16 mouse cellular contexts compared by ENCODE assay signal in genomic region chr7:118747891-118748672, GRCm38 (mm10). TPM values are rescaled to one million over a fixed set of nuclear protein-coding genes. Genes with fewer than 3 reads are reported as not detected.
DNase-seq lines count a peak whose midpoint lies in the region; ATAC-seq and TF ChIP-seq lines count a peak whose summit lies in the region.
"Had no signal": no experiment of that assay in that cellular context is flagged by ENCODE, and none has a peak within 500 bp of the region (broad histone marks: within the 10 kb centered on the region; RNA-seq: fewer than 3 reads in every experiment).

No protein-coding gene starts in this region.

- H3K4me3 ChIP-seq in hindbrain, embryonic 14.5 days (replicated peaks; ENCODE audit: low read length): no peak overlapping the region
- no peak overlapping the region for H3K4me3 ChIP-seq in hindbrain, embryonic 10.5 days
- no peak overlapping the region for H3K4me3 ChIP-seq in midbrain, embryonic 16.5 days (ENCODE audit: low read depth, low read length)
- H3K4me3 ChIP-seq in midbrain, embryonic 11.5 days (ENCODE audit: low read depth, low read length): no peak overlapping the region
- no peak overlapping the region for H3K4me3 ChIP-seq in olfactory bulb, adult 2 months (ENCODE audit: insufficient read depth, low read depth, low read length)
- H3K4me3 ChIP-seq in heart, embryonic 11.5 days (ENCODE audit: low read depth, low read length): no peak overlapping the region
- H3K4me3 ChIP-seq: kidney, embryonic 15.5 days; neural tube, embryonic 13.5 days had no signal

- ATAC-seq in hindbrain, embryonic 14.5 days (ENCODE audit: low FRiP score): peak; percentile 64; the same call in 1 of the 2 replicates
- ATAC-seq in midbrain, embryonic 16.5 days: peak; percentile 81
- no peak for ATAC-seq in midbrain, embryonic 11.5 days (ENCODE audit: low FRiP score)
- no peak for ATAC-seq in heart, embryonic 11.5 days (replicated peaks; ENCODE audit: insufficient number of reproducible peaks, low FRiP score, low TSS enrichment)
- no peak for ATAC-seq in megakaryocyte progenitor cell, adult 5-6 weeks (replicated peaks; ENCODE audit: poor library complexity)

- no peaks in the 10 kb centered on the region for H3K27me3 ChIP-seq in hindbrain, embryonic 14.5 days (ENCODE audit: control insufficient read depth, insufficient read depth, low read length)
- H3K27me3 ChIP-seq in hindbrain, embryonic 10.5 days (ENCODE audit: insufficient read depth, poor library complexity, severe bottlenecking): no peaks in the 10 kb centered on the region
- H3K27me3 ChIP-seq in midbrain, embryonic 16.5 days (ENCODE audit: control insufficient read depth, insufficient read depth, low read depth, low read length): no peaks in the 10 kb centered on the region
- H3K27me3 ChIP-seq in midbrain, embryonic 11.5 days (ENCODE audit: control insufficient read depth, insufficient read depth, low read length): no peaks in the 10 kb centered on the region
- H3K27me3 ChIP-seq in heart, embryonic 11.5 days (ENCODE audit: control insufficient read depth, insufficient read depth, low read length): no peaks in the 10 kb centered on the region
- H3K27me3 ChIP-seq: kidney, embryonic 15.5 days; neural tube, embryonic 13.5 days had no signal

- DNase-seq in hindbrain, embryonic 14.5 days (ENCODE audit: low spot score): no peak
- no peak for DNase-seq in hindbrain, embryonic 10.5 days (ENCODE audit: low spot score)
- no peak for DNase-seq in midbrain, embryonic 11.5 days (ENCODE audit: low spot score, missing footprints)
- peak; percentile 15 to 58 for DNase-seq in frontal cortex, postnatal 36 days (ENCODE audit: low spot score in 2 of 2)
- DNase-seq: cerebellum, adult 8-10 months; heart, postnatal 10 days; lung, adult 18-20 months; lung, postnatal 4 days; retina, postnatal 1 day; thymus, postnatal 36 days had no signal

- no peak for TF ChIP-seq CTCF in olfactory bulb, adult 2 months (IDR thresholded peaks at IDR 0.05; ENCODE audit: insufficient read depth, low read depth, low read length)

- 80% methylated on average over 12 of the region's 12 CpGs for WGBS in hindbrain, embryonic 14.5 days
- WGBS in hindbrain, embryonic 10.5 days: 89% methylated on average over 12 of the region's 12 CpGs
- WGBS in midbrain, embryonic 16.5 days: 79% methylated on average over 12 of the region's 12 CpGs
- 86% methylated on average over 12 of the region's 12 CpGs for WGBS in midbrain, embryonic 11.5 days
- WGBS in olfactory bulb, adult 2 months: 31% methylated on average over 12 of the region's 12 CpGs
- WGBS in heart, embryonic 11.5 days (ENCODE audit: insufficient replicate concordance): 88% methylated on average over 12 of the region's 12 CpGs

- no peak overlapping the region for H3K4me2 ChIP-seq in hindbrain, embryonic 14.5 days (replicated peaks)
- H3K4me2 ChIP-seq in midbrain, embryonic 16.5 days (ENCODE audit: low read length): no peak overlapping the region
- no peak overlapping the region for H3K4me2 ChIP-seq in midbrain, embryonic 11.5 days
- H3K4me2 ChIP-seq in heart, embryonic 11.5 days: no peak overlapping the region
- H3K4me2 ChIP-seq: kidney, embryonic 15.5 days; neural tube, embryonic 13.5 days had no signal

- H3K27ac ChIP-seq in hindbrain, embryonic 14.5 days: no peak overlapping the region
- no peak overlapping the region for H3K27ac ChIP-seq in hindbrain, embryonic 10.5 days
- H3K27ac ChIP-seq in midbrain, embryonic 16.5 days (ENCODE audit: low read length): no peak overlapping the region
- H3K27ac ChIP-seq in midbrain, embryonic 11.5 days (ENCODE audit: low read depth, low read length): no peak overlapping the region
- H3K27ac ChIP-seq in olfactory bulb, adult 2 months (ENCODE audit: insufficient read depth, low read depth, low read length): peak overlapping the region; percentile 21; the same call in 1 of the 2 replicates
- H3K27ac ChIP-seq in heart, embryonic 11.5 days (ENCODE audit: low read depth, low read length): no peak overlapping the region
- H3K27ac ChIP-seq: kidney, embryonic 15.5 days; neural tube, embryonic 13.5 days had no signal

- H3K4me1 ChIP-seq in hindbrain, embryonic 14.5 days (replicated peaks; ENCODE audit: control insufficient read depth, insufficient read depth, low read length): no peaks in the 10 kb centered on the region
- H3K4me1 ChIP-seq in hindbrain, embryonic 10.5 days (replicated peaks): no peaks in the 10 kb centered on the region
- no peaks in the 10 kb centered on the region for H3K4me1 ChIP-seq in midbrain, embryonic 16.5 days (ENCODE audit: control insufficient read depth, insufficient read depth, low read length)
- no peaks in the 10 kb centered on the region for H3K4me1 ChIP-seq in midbrain, embryonic 11.5 days (ENCODE audit: control insufficient read depth, insufficient read depth, low read length)
- H3K4me1 ChIP-seq in olfactory bulb, adult 2 months (ENCODE audit: control insufficient read depth, insufficient read depth, low read length): 0 out of 2 replicates have a peak, but pooled peaks cover 2% of the 10 kb centered on the region
- H3K4me1 ChIP-seq in heart, embryonic 11.5 days (ENCODE audit: control insufficient read depth, insufficient read depth, low read length): no peaks in the 10 kb centered on the region
- H3K4me1 ChIP-seq: kidney, embryonic 15.5 days; neural tube, embryonic 13.5 days had no signal

- H3K9me3 ChIP-seq in hindbrain, embryonic 14.5 days (ENCODE audit: control insufficient read depth, low read length): no peaks in the 10 kb centered on the region
- H3K9me3 ChIP-seq in hindbrain, embryonic 10.5 days: no peaks in the 10 kb centered on the region
- H3K9me3 ChIP-seq in midbrain, embryonic 16.5 days (replicated peaks; ENCODE audit: control insufficient read depth, low read length, poor library complexity, severe bottlenecking): no peaks in the 10 kb centered on the region
- H3K9me3 ChIP-seq in midbrain, embryonic 11.5 days (ENCODE audit: control insufficient read depth, low read length): no peaks in the 10 kb centered on the region
- H3K9me3 ChIP-seq in heart, embryonic 11.5 days (replicated peaks; ENCODE audit: control insufficient read depth, low read length): no peaks in the 10 kb centered on the region
- H3K9me3 ChIP-seq: kidney, embryonic 15.5 days; neural tube, embryonic 13.5 days had no signal

- H3K9ac ChIP-seq in hindbrain, embryonic 14.5 days: no peak overlapping the region
- no peak overlapping the region for H3K9ac ChIP-seq in midbrain, embryonic 16.5 days (ENCODE audit: low read depth, low read length)
- H3K9ac ChIP-seq in midbrain, embryonic 11.5 days (ENCODE audit: low read length): no peak overlapping the region
- H3K9ac ChIP-seq in heart, embryonic 11.5 days (ENCODE audit: low read depth, low read length): no peak overlapping the region
- H3K9ac ChIP-seq: kidney, embryonic 15.5 days; neural tube, embryonic 13.5 days had no signal

- TF ChIP-seq POLR2A in olfactory bulb, adult 2 months (IDR thresholded peaks at IDR 0.05; ENCODE audit: insufficient read depth, low read depth, low read length): no peak

- peaks cover 92% of the 10 kb centered on the region for H3K36me3 ChIP-seq in hindbrain, embryonic 14.5 days (replicated peaks; ENCODE audit: control insufficient read depth, insufficient read depth)
- peaks cover 88% of the 10 kb centered on the region for H3K36me3 ChIP-seq in hindbrain, embryonic 10.5 days
- H3K36me3 ChIP-seq in midbrain, embryonic 16.5 days (ENCODE audit: control insufficient read depth, insufficient read depth, low read length): peaks cover 42% of the 10 kb centered on the region
- H3K36me3 ChIP-seq in midbrain, embryonic 11.5 days (ENCODE audit: control insufficient read depth, insufficient read depth, low read length): peaks cover 2% of the 10 kb centered on the region; the same call in 1 of the 2 replicates
- peaks cover 30% of the 10 kb centered on the region for H3K36me3 ChIP-seq in heart, embryonic 11.5 days (ENCODE audit: control insufficient read depth, insufficient read depth, low read length)

RNA-seq across cellular contexts. Expression of gene Vps35l, which starts 8.1 kb away (rescaled TPM):
- polyA plus RNA-seq in hindbrain, embryonic 14.5 days (2014; fragmentation: Nextera tagmentation; extraction: Ambion mirVana): 93.9 and 101 TPM in 2 replicates
- 67.1 and 78.8 TPM in 2 replicates for polyA plus RNA-seq in hindbrain, embryonic 10.5 days (2016; fragmentation: Nextera tagmentation; extraction: Ambion mirVana)
- polyA plus RNA-seq in midbrain, embryonic 16.5 days (2015; fragmentation: Nextera tagmentation; extraction: Ambion mirVana): 102 and 113 TPM in 2 replicates
- polyA plus RNA-seq in midbrain, embryonic 11.5 days (2014; fragmentation: Nextera tagmentation; extraction: Ambion mirVana): 74.2 and 82.8 TPM in 2 replicates
- polyA plus RNA-seq in olfactory bulb, adult 2 months (2012; ENCODE audit: insufficient read depth, insufficient read length, low replicate concordance, missing spikeins): not detected in 2 replicates
- polyA plus RNA-seq in heart, embryonic 11.5 days (2014; fragmentation: Nextera tagmentation; extraction: Ambion mirVana): 48.1 and 49.0 TPM in 2 replicates
- total RNA-seq in megakaryocyte progenitor cell, adult 5-6 weeks (2015): 41.7 and 45.1 TPM in 2 replicates
- 37.4 and 37.9 TPM in 2 replicates for total RNA-seq in megakaryocyte progenitor cell, adult 5-6 weeks (2017)

RNA-seq across cellular contexts. Expression of gene Ccp110, which starts 35.7 kb away (rescaled TPM):
- polyA plus RNA-seq in hindbrain, embryonic 14.5 days (2014; fragmentation: Nextera tagmentation; extraction: Ambion mirVana): 18.5 and 18.7 TPM in 2 replicates
- polyA plus RNA-seq in hindbrain, embryonic 10.5 days (2016; fragmentation: Nextera tagmentation; extraction: Ambion mirVana): 28.5 and 34.1 TPM in 2 replicates
- 33.1 and 40.4 TPM in 2 replicates for polyA plus RNA-seq in midbrain, embryonic 16.5 days (2015; fragmentation: Nextera tagmentation; extraction: Ambion mirVana)
- polyA plus RNA-seq in midbrain, embryonic 11.5 days (2014; fragmentation: Nextera tagmentation; extraction: Ambion mirVana): 24.0 and 25.7 TPM in 2 replicates
- not detected in 2 replicates for polyA plus RNA-seq in olfactory bulb, adult 2 months (2012; ENCODE audit: insufficient read depth, insufficient read length, low replicate concordance, missing spikeins)
- 4.6 and 5.9 TPM in 2 replicates for polyA plus RNA-seq in heart, embryonic 11.5 days (2014; fragmentation: Nextera tagmentation; extraction: Ambion mirVana)
- total RNA-seq in megakaryocyte progenitor cell, adult 5-6 weeks (2015): 24.0 and 25.0 TPM in 2 replicates
- 16.2 and 20.2 TPM in 2 replicates for total RNA-seq in megakaryocyte progenitor cell, adult 5-6 weeks (2017)

RNA-seq across cellular contexts. Expression of gene Gde1, which starts 42.5 kb away (rescaled TPM):
- polyA plus RNA-seq in hindbrain, embryonic 14.5 days (2014; fragmentation: Nextera tagmentation; extraction: Ambion mirVana): 228 and 243 TPM in 2 replicates
- 80.9 and 102 TPM in 2 replicates for polyA plus RNA-seq in hindbrain, embryonic 10.5 days (2016; fragmentation: Nextera tagmentation; extraction: Ambion mirVana)
- 192 and 206 TPM in 2 replicates for polyA plus RNA-seq in midbrain, embryonic 16.5 days (2015; fragmentation: Nextera tagmentation; extraction: Ambion mirVana)
- polyA plus RNA-seq in midbrain, embryonic 11.5 days (2014; fragmentation: Nextera tagmentation; extraction: Ambion mirVana): 99.7 and 104 TPM in 2 replicates
- not detected in 2 replicates for polyA plus RNA-seq in olfactory bulb, adult 2 months (2012; ENCODE audit: insufficient read depth, insufficient read length, low replicate concordance, missing spikeins)
- polyA plus RNA-seq in heart, embryonic 11.5 days (2014; fragmentation: Nextera tagmentation; extraction: Ambion mirVana): 70.6 and 71.6 TPM in 2 replicates
- 44.1 and 48.5 TPM in 2 replicates for total RNA-seq in megakaryocyte progenitor cell, adult 5-6 weeks (2015)
- total RNA-seq in megakaryocyte progenitor cell, adult 5-6 weeks (2017): 29.9 and 40.7 TPM in 2 replicates

Comparison
In these comparisons a context has a peak if more than half of its experiments do, and no peak if none do; other contexts are left out.
1. ATAC-seq: peak in hindbrain, embryonic 14.5 days (single experiment) and midbrain, embryonic 16.5 days (single experiment); none in midbrain, embryonic 11.5 days (single experiment), heart, embryonic 11.5 days (single experiment) and megakaryocyte progenitor cell, adult 5-6 weeks (single experiment).
2. DNase-seq: peak in frontal cortex, postnatal 36 days (2 of 2); none in hindbrain, embryonic 14.5 days (single experiment), hindbrain, embryonic 10.5 days (single experiment) and midbrain, embryonic 11.5 days (single experiment).